Mouse (Mus musculus): ENCODE data around the gene Lingo2.
"Not testable (repeated sequence)": the region's sequence is repeated elsewhere in the genome, so short reads cannot be mapped to it uniquely, and the experiment has no call there.

Gene Lingo2

DNA sequence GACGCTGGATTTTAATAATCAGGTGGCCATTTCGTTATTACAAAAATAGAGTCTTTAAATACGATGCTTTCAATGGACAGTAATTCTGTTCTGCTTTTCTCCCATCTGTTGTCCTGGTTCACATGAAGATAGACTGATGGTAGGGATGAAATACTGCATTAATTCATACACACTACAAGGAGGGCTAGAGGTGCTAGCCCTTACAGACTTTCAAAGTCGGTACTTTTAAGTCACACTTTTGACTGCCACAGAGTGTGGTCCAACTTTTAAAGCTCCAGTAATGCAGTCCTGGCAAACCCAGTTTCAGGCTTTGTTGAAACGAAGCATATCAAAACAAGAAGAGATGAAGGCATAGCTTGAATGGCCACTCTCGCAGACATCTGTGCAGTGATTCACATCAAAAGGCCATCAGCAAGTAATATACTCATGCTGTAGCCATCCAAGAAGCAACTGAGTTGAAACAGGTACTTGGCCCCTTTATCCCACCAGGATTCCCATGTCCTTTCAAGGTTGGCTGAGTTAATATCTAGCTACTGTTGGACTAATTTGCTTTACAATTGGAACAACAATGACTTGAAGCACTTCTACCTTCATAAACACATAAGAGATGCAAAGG is 872.5 kb downstream of the Lingo2 start:
- DNase-seq: no peak

DNA sequence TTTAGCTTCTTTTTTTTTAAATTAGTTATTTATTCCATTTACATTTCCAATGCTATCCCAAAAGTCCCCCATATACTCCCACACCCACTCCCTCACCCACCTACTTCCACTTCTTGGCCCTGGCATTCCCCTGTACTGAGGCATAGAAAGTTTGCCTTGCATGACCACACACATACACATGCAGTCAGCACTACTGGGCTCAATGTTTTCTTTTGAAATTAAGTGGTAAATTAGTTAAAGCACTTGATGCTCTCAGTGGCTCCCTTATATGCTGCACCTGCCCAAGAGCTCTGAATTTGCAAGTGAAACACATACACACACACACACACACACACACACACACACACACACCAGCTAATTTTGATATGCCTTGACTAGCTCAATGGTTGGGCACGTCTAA is 886.8 kb downstream of the Lingo2 start:
- DNase-seq: not testable (repeated sequence)

DNA sequence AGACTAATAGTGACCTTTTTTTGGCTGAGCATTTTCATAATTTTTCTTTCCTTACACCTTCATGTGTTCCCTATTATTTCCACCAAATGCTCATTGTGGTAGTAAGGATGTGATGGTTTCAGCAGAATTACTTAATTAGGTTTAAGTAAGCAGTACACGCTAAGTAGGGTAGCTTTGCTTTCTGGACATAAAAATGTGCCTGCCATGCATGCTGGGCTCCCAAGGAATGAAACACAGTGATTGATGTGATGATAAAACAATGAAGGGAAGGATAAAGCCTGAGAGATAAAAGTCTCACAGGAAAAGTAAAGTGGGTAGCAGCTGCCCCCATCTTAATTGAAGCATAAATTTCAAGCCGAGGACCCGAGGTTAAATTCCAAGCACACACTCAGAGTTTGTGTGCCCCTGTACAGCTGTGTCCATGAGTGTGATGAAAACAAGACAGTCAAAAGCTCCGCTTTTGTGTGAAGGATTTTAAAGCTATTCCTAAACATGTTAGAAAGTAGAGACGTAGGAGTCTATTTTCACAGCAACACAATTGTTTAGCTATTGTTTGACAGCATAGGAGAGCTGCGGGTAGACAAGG is 898.7 kb downstream of the Lingo2 start:
- DNase-seq: no peak

DNA sequence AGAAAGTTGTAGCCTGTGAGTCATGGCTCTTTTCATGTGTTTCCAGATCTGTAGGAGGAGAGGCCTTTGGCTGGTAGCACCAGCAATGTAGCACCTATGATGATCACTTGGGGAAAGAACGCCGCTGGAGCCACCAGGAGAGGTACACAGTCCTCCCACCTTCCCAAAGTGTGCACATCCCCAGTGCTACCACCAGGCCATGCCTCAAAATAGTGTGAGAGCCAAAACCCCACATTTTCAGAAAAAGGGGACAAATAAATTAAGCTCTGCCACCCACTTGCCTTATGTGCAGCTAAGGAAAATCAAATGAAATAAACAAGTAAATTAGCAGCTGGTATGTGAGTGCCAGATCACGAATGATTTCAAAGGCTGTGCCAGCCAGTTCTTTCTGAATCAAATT is 911.2 kb downstream of the Lingo2 start:
- DNase-seq: no peak

DNA sequence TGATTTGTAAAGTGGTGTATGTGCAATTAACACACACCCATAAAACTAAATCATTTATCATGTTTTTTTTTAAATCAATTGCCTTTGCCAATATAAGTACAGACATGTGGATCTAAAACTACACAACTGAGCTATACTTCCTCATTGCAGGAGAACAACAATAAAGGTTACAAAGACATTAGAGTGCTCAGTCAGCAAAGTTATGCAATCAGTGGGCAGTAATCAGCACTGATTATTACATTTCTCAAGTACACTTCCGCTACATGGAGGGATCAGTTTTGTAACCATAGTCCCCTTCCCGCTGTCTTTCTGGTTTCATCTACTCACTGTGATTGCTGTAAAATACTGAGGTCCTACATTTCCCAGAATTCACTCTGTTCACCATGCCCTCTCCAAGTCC is 912.8 kb downstream of the Lingo2 start:
- no peak for DNase-seq

DNA sequence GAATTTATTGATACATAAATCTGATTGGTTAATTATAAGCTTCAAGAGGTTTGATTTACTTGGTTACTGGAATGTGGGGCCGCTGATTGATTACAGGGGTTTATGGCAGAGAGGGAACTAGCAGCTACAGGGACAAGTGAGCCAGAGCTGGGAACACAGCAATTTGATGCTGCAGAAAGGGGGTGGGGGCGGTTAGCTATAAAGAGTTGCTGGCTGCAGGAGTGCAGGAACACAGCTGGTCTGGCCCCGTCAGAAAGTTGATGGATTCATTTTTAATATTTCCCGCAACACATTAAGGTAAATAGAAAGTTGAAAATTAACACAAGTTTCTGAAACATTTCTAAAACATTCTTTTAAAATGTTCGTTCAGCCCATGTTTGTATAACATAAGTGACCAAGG is 919.5 kb downstream of the Lingo2 start:
- no peak for DNase-seq

DNA sequence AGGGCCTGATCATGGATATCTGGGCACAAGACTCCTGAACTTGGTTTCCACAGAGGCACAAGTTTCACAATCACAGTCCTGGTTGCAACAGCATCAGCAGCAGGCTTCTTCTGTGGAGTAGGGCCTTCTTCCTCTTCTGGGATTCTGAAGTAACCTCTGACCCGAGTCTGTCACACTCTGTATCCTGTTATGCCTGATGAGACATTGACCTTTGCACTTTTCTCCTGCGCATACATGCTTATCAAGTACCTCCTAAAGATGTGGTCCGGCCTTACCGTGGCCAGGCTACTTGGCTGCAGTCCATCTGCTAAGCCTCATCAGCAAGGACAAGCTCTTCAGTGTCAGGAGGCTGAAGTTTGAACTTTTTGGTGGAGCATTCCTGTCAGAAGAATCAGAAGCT is 937.4 kb downstream of the Lingo2 start:
- no peak for DNase-seq

DNA sequence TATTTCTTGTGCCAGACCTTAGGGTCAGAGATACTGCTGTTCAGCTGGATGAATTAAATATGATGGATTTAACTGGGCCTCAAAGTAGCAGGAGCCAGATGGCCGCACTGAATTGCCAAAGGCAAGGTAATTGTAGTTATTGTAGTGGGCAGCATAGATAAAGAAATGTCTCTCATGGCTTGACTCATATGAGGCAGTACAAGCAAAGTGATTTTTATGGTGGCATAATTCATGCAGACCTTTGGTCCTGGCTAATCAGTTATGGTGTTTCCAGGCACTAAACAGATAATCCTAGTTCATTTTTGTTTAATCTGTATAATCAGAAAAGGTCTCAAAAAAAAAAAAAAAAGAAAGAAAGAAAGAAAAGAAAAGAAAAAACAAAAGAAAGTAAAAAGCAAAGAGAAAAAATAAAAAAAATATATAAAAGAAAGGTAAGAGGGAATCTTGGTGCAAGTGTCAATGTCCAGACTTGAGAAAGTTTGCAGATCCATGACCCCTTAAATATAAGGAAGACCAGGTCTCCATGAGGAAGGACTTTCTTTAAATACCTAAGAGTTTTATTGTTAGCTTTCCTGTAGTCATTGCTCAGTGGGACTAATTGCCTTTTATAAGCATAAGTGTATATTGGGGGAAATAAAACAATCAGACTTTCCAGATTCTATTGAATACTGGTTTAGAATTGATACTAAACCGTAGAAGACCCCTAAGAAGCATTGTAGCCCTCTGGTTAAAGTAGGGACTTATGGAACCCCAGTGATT is 959.4 kb downstream of the Lingo2 start:
- DNase-seq: no peak

DNA sequence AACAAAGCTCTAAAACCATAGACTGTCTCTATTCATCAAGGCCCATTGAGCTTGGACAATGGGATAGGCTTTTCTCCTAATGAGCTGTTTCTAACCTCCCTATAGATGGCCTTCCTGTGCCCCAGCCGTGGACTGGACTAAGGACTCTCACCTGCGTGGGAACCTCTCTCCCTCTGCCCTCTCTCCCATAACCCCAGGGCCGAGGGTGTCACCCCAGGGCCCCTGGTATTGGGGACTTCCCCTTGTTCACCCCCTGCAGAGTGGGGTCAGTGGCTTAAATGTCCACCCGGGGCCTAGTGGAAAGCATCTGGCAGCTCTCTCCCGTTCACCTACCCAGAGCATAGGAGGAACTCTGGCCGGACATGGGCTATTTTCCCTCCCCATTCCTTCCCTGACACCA is 965.5 kb downstream of the Lingo2 start:
- DNase-seq: no peak

DNA sequence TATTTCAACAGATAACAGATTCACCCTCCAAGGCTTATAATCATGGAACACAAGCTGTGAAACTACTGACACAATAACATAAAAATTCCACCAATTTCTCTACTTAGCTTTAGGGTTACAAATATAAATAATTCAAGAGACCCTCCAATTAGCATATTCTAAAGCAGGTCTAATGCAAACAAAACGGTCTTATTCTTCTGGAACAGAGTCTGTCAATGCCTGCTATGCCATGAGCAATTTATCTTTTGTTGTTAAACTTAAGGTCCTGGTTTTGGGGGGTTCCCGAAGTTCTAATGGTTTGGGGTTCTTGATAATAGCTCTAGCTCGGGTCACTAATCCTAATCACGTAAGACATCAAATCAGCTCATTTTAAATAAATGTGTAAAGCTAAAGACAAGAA is 988.0 kb downstream of the Lingo2 start:
- no peak for DNase-seq

DNA sequence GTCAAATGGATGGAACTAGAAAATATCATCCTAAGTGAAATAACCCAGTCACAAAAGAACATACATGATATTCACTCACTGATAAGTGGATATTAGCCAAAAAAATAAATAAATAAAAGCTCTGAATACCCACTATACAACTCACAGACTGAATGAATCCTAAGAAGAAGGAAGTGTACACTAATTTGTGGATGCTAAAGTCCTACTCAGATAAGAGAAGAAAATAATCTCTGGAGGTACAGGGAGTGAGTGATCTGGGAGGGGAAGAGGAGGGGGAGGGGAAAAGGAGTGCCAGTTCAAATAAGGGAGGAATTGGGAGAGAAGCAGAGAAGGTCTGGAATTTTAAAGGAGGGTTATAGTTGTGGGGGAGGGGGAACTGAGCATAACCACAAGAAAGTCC is 999.7 kb downstream of the Lingo2 start:
- no peak for DNase-seq

DNA sequence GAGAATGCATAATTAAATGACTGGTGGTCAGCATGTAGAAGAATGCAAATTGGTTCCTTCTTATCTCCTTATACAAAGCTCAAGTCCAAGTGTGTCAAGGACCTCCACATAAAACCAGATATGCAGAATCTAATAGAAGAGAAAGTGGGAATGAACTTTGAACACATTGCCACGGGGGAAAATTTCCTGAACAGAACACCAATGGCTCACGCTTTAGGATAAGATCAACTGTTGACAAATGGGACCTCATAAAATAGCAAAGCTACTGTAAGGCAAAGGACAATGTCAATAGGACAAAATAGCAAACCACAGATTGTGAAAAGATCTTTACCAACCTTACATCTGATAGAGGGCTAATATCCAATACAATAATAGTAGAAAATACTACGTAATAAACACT is 1000.3 kb downstream of the Lingo2 start:
- DNase-seq: no peak

DNA sequence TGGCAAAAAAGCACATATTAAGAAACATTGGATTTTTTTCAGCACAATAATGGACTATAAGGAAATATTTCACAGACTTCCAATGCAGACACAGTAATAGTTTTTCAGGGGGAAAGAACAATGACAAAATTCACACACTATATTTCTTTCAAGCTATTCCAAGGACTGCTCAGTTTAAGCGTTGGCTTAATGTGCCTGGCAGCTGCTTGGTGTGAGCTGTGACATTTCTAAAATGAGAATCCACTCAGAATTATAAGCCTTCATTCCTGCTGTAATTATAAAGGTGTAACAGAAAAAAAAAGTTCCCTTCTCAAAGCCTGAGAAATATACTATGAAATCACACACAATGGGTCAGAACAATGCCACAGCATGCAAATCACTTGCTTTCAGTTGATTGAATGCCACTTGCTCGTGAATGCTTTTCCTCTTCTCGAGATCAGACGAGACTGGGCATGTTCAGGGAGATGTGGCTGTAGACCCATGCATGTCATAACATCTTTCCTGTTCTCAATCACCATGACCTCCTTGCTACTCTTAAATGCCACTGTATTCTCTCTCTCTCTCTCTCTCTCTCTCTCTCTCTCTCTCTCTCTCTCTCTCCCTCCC is 1017.4 kb downstream of the Lingo2 start:
- no peak for DNase-seq

DNA sequence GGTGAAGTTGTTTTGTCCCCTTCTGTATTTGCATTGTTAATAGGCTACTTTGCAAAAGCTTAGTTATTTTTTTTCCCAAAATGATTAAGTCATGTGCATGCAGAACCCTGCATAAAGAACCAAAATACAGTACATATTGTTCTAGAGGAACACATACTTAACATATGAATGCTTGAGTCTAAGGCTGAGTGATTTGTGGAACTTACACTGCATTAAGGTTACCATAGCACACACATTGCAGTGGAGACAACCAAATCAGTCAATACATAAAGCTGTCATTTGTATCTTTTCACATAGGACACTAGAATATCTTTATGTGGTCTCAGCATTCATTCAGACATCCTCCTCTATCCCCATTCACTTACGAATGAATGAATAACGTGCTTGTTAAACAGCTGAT is 1023.8 kb downstream of the Lingo2 start:
- no peak for DNase-seq

DNA sequence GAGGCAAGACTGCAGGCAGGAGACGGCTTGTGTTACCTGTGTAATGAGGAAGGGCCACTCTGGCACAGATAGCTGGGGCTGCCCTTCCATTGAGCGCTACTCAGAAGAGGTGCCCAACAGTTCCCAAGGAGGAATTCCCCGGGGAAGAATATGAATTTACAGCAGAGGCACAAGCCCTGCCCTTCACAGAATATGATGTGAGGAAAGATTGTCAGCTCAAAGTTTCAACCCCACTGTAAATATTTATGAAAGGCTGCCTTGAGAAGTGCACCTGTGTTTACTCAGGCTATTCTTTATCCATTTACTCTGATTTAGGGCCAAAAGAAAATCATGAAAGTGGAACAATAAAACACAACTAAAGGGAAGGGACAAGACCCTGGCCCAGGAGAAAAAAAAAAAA is 1034.1 kb downstream of the Lingo2 start:
- DNase-seq: no peak

DNA sequence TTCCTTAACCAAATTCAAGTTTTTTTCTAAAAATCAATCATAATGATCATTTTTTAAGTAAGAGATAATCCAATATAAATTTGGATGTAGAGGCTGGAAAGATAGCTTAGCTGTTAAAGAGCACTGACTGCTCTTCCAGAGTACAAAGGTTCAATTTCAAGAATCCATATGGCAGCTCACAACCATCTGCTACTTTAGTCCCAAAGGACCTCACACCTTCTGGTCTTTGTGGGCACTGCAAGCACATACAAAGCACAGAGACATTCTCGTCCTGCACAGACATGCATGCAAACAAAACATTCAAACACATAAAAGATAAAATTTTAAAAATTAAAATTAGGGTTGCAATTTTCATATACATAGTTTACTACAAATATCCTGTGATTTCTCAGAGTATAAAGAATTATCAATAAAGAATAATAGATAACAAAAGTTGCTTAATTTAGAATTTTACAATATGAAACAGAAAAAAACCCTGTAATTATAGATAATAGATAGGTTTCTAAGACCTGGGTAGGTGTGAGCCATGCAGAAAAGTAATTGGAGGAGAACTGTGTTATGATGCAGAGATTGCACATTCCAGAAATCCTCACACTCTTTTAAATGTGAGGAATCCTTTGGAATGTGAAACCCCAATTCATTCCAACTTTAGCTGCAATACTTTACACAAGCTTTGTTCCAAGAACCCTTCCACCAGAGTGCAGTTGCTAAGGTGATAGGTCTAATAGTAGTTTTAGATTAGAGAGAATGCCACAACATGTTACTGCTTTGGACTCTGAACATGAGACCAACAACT is 1053.6 kb downstream of the Lingo2 start:
- DNase-seq: no peak

DNA sequence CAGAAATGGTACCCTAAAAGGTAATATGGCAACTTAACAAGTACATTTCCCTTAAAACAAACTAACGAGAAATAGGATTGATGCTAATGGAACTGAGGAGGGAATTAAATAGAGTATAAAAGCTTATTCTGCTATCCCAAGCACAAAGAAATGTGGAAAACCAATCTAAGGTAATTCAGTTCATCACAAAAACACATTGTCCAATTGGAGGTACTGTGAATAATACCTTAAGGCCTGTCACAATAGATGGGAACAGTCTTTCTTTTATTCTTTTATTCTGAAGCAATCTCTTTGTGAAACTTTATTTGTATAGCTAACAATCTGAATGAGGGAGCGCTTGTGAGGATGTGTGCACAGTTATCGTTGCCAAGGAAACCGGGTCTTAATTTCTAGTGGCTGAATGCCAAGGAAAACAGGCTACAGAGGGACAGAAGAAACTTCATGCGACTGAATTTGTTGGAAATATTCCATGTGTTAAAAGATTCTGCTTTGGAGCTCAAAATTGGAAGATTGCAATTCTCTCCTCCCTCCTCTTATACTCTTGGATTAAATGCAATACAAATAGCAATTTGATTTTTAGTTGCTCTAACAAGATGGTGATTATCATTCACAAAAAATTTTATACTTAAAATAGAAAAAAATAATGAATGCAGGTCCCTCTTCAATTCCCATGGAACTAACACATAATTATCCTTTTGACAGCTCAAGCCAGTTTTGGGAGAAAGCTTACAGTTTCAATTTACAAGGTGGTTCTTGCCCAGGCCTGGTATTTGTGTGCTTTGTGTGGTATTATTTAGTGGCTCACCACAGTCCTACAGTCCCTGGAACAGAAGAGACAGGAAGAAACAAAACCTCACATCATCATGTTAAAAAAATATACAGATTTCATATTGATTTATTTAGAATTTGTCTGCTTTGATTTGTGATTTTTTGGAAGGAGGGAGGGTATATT is 1065.7 kb downstream of the Lingo2 start:
- DNase-seq: no peak

DNA sequence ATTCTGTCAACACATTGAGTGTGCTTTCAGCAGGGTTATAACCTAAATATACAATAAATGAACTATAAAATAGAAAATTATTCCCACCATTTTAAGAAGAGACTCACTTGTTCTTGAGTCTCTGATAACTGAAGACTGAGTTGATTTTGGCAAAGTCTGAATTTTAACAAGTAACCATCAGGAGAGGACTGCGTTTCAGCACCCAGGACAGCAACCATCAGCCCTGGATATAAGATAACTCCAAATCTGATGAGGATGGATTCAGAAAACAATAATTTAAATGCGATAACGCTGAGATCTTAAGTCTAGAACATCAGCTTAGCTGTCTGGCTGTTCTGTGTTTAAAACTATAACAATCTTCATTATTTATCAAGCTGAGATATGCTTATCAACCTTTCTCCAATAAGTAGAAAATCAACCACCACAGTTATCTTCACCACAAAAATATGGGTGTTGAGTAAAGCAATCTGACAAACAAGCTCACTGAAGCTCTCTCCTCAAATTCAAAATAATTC is 1066.5 kb downstream of the Lingo2 start:
- DNase-seq: no peak

DNA sequence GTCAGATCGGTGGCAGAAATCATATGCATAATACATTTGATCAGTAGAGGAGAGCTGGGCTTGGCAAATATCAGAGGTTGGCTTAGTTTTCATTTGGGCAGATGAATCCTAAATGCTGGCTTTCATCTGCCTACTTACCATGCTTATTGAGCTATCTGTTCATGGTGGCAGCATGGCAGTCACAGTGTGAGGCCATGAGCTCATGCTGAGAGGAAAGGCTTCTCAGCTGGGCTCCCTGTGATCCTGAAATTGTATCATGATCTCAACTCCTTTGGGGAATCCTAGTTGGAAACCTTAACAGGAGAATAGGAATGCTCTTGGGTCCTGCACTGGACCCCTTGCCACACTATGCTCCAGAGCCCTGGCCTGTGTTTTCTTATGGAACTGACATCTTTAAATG is 1105.0 kb downstream of the Lingo2 start:
- no peak for DNase-seq

DNA sequence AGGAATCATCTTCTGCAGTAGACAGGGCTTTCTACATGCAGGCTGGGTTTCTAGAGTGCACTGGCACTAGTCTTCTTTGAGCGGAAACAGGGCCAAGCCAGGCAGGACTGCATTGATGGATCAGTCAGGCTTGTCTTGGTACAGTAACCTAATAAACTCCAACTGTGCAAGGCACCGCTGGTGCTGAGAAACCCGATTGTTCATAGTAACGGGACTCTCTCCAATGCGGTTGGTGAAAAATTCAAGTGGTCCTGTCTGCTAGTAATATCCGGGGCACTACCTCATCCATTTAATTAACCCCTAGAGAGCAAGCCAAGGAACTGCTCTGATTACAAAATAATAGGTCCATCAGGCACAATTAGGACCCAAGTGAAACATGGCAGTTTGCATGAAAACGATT is 1106.4 kb downstream of the Lingo2 start:
- DNase-seq: no peak

DNA sequence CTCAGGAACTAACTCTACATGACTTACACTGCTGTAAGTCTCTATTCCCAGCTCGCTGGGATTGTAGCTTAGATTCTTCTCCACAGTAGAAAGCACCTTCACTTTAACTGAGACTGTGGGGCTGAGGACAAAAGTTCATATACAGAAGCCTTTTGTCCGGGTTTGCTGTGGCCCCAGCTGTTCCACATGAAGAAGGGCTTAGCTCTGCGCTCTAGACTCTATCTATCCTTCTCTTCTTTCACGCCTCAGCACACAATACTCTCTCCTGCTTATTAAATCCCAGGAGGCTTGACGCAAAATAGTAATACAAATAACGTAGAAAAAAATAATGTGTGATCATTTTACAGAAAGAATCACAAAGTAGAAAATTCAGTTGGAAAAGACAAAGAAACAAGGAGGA is 1107.0 kb downstream of the Lingo2 start:
- no peak for DNase-seq

DNA sequence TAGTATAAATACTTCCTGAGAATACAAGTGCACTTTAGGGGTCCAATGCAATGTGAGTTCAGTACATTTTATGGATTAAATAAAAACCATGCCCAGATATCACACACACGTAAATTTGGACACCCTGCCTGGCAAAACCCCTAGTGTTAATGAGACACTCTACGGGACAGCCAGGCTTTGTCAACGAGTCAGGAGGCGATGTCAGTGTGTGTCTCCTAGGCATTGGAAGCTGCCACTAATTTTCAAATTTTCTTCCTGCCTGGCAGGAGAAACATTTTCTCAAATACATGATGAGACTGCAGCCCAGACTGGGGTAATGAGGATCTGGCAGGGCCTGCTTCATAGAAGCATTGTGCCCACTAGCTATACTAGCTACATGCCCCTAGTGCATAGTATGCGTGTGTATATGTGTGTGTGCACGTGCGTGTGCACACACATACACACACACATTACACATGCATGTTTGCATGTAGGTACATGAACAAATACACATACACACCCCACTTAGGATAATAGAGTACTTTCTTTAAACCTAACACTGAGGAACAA is 1128.2 kb downstream of the Lingo2 start:
- DNase-seq: no peak

Measured in kidney, adult 11 months (tissue).